Mouse (Mus musculus): Measurements from ENCODE around the gene Tagap1. TPM values are rescaled to one million over a fixed set of nuclear protein-coding genes. Genes with fewer than 3 reads are reported as not detected.
"Not testable (repeated sequence)": the region's sequence is repeated elsewhere in the genome, so short reads cannot be mapped to it uniquely, and the experiment has no call there.

The Tagap1 gene
- total RNA-seq, 2 experiments from 2014 or later: 25.8 to 27.7 TPM

DNA sequence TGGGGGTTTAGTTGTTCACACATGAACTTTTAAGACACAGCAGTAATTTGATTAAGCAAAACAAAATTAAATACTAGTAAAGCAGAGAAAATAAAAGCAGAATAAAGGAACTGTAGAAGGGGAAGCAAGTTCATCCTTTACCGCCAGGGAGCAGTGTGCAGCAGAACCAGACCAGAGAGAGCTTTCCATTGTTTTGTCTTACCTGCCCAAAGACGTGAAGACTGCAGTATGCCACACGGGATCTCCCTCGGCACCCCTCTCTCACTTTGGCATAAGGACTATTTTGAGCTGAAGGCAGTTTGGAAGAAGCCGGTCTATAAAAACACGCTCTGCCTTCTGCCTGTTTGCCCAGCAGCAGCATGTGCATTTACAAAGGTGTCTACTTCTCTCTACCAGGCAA lies 4.4 kb upstream of the Tagap1 start:
- intact Hi-C loops (cut with DNase I): not testable (repeated sequence)

DNA sequence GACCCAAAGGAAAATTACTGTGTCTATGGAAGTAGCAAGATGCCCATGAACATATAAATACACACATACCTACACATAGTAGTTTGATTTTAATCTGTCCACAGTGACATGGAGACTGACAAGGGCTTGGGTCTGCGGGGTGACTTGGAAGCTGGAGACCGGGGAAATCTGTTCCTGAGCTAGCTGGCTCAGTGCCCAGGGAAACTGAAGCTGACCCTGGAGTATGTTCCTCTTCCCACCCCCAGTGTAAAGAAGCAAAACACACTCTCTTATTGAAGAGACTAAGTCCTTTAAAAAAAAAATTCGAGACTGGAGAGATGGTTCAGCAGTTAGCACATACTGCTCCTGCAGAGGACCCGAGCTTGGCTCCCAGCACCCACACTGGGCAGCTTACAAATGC lies 2.0 kb upstream of the Tagap1 start:
- DNase-seq (ENCODE audit: low spot score in 2 of 2); intact Hi-C loops (cut with DNase I): not testable (repeated sequence)

More for the DNA sequence above, 4.4 kb upstream of the Tagap1 start:
- peak in 1 of 2 experiments; percentile 15 for DNase-seq (ENCODE audit: low spot score in 2 of 2)

DNA sequence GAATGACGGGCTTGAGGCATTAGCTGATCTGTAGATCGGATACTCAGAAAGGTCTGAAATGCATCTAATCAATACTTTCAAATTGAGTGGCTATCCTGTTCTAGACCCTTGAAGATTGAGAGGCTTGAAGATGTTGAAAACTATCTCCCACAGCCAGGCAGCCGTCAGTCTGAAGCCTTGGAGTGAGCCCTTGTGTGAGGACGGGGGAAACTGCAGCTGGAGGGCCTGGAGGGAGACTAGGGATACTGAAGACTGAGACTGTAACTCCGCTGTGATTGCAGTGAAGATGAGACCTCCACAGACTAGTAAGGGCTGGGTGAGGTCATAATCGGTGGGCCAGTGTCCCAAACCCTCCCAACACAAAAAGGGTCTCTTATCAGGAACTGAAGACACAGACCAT lies 1.4 kb upstream of the Tagap1 start:
- DNase-seq (ENCODE audit: low spot score in 2 of 2); intact Hi-C loops (cut with DNase I): not testable (repeated sequence)

GRCm38 (mm10) chr17:6961181-6962000 lies 435 bp upstream of the Tagap1 start:
- DNase-seq (ENCODE audit: low spot score in 2 of 2): peak; percentile 41 to 43
- intact Hi-C loops (cut with DNase I): not testable (repeated sequence)

DNA sequence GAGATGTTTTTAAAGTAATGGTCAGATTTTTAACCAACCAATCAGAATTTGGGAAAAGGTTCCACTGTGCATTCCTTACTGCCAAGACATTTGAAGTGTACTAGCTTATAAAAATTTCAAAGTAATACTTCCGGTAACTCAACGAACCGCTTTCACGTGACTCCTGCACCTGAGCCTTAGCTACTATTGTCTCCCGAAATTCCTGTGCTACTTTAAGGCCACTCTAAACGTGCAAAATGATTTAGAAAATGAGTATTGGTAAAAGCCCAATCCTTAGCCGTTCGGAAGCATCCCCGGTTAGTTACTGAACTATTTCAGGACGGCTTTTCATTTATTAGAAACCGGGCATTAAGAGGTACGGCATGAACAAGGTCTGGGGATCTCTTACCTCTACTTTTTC lies 607 bp downstream of the Tagap1 start:
- DNase-seq (ENCODE audit: low spot score in 2 of 2); intact Hi-C loops (cut with DNase I): not testable (repeated sequence)

- DNase-seq (ENCODE audit: low spot score in 2 of 2); intact Hi-C loops (cut with DNase I): not testable (repeated sequence)
Observed at GRCm38 (mm10) chr17:6959543-6960259, 1.3 kb downstream of the Tagap1 start.

DNA sequence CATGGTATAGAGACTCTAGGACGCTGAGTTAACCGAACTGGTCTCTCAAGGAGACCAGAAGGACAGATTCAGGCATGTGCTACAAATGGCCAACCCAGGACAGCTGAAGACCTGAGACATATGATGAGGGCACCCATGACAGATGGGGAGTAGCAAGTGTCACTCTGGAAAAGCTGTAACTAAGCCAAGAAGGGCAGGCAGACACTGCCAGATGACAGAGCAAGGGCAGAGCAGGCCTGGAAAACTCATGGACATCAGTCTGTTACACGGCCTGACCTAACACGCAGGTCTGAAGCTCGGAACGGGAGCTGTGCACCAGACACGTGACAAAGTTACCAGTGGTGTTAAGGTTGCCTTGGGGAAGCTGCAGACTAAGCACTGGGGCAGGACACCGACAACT lies 2.1 kb downstream of the Tagap1 start:
- intact Hi-C loops (cut with DNase I); DNase-seq (ENCODE audit: low spot score in 2 of 2): not testable (repeated sequence)

GRCm38 (mm10) chr17:6948769-6949228 lies 12.2 kb downstream of the Tagap1 start:
- intact Hi-C loops (cut with DNase I): not testable (repeated sequence)
- peak in 1 of 2 experiments; percentile 38 for DNase-seq (ENCODE audit: low spot score in 2 of 2)

GRCm38 (mm10) chr17:6947984-6948768 lies 12.8 kb downstream of the Tagap1 start, which contains the start of gene Rsph3b:
Rsph3b (minus strand) TSS chr17:6948682.
- intact Hi-C loops (cut with DNase I): not testable (repeated sequence)

DNA sequence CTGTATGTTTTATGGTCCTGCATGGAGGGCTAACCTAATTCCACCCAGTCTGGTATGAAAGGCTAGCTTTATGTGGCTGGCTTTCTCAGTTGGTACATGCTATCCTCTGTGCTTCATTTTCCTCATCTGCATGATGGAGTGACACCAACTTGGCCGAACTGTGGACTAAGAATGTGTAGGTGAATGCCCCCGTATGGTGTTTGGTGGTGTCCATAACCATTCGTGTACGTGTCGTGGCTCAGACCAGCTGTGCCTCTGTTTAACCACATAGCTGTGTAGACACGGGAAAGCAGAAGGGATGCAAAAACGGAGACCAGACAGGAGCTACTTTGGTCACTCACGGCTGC lies 13.3 kb downstream of the Tagap1 start:
- intact Hi-C loops (cut with DNase I); DNase-seq (ENCODE audit: low spot score in 2 of 2): not testable (repeated sequence)

More at GRCm38 (mm10) chr17:6947984-6948768, 12.8 kb downstream of the Tagap1 start, which contains the start of gene Rsph3b:
- peak; percentile 86 to 88 for DNase-seq (ENCODE audit: low spot score in 2 of 2)

GRCm38 (mm10) chr17:6942560-6942959 lies 18.4 kb downstream of the Tagap1 start:
- DNase-seq (ENCODE audit: low spot score in 2 of 2); intact Hi-C loops (cut with DNase I): not testable (repeated sequence)

DNA sequence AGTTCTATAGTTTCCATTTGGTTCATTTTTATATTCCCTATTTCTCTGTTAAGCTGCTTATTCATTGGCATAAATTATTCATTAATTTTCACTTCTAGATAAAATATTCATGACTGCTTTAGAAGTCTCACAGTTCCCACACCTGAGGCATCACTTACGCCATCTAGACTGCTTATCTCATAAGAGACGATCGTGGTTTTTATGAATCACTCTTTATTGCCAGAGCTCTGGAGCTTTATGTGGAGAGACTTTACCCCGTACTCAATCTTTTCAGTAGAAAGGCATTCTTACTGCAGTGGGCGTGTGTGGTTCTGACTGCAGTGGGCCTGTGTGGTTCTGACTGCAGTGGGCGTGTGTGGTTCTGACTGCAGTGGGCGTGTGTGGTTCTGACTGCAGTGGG lies 29.3 kb downstream of the Tagap1 start:
- DNase-seq (ENCODE audit: low spot score in 2 of 2); intact Hi-C loops (cut with DNase I): not testable (repeated sequence)

DNA sequence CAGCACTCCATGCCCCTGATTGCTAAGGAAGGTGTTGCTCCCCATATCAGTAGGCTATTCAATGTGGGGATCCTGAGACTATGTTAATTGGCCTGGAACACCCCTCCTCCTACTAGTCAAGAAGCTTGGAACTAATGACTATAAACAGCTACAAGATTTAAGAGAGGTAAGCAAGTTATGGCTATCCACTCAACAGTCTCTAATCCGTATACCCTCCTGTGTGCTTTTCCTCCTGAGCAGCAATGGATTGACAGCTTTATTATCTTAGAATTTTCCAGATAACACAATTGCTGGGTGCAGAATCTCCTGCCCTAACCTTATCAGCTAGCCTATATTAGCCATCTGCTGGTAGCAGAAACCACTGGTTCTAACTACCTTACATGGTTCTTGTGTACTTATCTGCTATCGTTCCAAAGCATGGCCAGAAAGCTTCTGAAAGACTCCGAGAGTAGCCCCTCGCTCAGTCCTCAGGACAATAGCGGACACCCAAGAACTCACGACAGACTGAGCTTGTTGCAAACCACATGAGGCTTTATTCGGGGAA lies 40.5 kb downstream of the Tagap1 start:
- DNase-seq (ENCODE audit: low spot score in 2 of 2); intact Hi-C loops (cut with DNase I): not testable (repeated sequence)

GRCm38 (mm10) chr17:6919388-6919787 lies 41.6 kb downstream of the Tagap1 start:
- DNase-seq (ENCODE audit: low spot score in 2 of 2); intact Hi-C loops (cut with DNase I): not testable (repeated sequence)

DNA sequence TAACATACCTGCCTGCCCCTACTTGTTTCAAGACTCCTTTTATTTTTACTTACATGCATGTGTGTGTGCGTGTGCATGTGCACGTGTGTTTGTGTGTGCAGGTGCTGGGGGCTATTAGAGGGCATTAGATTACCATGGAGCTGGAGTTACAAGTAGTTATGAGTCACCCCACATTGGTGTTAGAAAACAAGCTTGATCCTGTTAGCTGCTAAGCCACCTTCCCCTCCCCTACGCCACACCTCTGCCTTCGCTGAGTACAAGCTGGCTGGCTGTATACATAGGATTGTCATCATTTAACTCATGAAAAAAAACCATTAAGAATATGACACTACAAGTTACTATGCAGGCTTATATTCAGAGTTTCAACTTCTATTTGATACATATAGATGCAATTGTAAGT lies 45.7 kb downstream of the Tagap1 start:
- DNase-seq (ENCODE audit: low spot score in 2 of 2); intact Hi-C loops (cut with DNase I): not testable (repeated sequence)

DNA sequence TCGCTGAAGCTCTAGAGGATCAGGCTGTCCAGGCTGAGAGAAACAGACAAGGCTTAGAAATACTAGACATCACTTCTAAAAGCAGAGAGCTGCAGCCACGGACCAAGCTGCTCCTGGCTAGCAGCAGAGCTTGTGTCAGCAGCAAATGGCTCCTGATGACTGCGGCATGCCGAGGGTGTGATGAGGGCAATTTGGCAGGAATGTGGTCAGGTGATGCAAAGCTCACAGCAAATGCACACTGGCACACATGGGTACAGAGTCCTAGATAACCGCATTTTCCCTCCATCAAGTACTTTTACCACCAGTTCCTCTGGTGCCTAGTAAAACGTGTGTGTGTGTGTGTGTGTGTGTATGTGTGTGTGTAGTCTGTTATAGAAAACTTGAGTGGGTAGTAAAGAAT lies 46.9 kb downstream of the Tagap1 start:
- intact Hi-C loops (cut with DNase I); DNase-seq (ENCODE audit: low spot score in 2 of 2): not testable (repeated sequence)
